Mouse (Mus musculus): ENCODE data around the gene Lamb2.

DNA sequence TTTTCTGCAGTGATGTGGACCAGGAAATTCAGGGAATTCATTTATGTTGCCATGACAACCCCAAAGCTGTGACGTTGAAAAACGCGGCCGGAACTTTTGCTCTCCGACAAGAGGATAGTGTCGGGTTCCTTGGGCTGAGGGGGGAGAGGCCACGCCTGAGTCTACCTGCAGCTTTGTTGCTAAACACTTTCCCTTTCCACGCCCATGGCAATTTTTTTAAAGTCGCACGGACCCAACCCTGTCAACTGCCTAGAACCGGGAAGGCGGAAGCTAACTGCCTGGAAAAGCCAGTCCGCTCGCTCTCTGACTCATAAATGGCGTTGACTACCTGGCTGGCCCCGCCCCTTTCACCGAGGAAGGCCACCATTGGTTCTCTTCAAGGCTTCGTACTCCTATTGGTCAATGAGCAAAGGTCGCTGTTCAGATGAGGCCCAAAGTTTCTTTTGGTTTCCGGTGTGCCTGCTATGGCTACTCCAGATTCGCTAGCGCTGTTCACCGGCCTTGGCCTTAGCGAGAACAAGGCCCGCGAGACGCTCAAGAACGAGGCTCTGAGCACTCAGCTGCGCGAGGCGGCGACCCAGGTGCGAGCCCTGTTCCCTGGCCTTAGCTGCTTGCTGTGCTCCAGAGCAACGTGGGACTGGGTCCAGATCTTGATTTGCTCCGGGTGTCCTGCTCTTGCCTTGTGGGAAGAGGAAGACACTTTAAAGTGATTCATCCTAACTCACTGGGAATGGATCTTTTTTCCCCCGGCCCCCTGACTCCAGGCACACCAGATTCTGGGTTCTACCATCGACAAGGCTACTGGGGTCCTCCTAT is 28.3 kb downstream of the Lamb2 start, which contains the start of gene Qars:
- no peak for TF ChIP-seq GATA1 (IDR thresholded peaks at IDR 0.05; ENCODE audit: low read length)
- TF ChIP-seq TAL1 (IDR thresholded peaks at IDR 0.05; ENCODE audit: low read length): no peak
